Mouse (Mus musculus) gastrocnemius, postnatal 4 days (tissue): ENCODE results near the gene Klk8. TPM values are rescaled to one million over a fixed set of nuclear protein-coding genes. Genes with fewer than 3 reads are reported as not detected.

Source experiments
- DNase-seq, 2 experiments: peaks; one replicate each; pipeline ENCODE4 v3.0.0; 2021 to 2022; ENCODE audit warnings: low spot score in 2 of 2, mixed read lengths in 2 of 2
- total RNA-seq, 2 experiments: library from RNA; stranded (reverse); gene quantifications; 2 replicates each; pipeline ENCODE4 v1.2.3; 2021

The Klk8 gene
- total RNA-seq, 2 experiments from 2014 or later = 2.5 to 3.5 TPM

DNA sequence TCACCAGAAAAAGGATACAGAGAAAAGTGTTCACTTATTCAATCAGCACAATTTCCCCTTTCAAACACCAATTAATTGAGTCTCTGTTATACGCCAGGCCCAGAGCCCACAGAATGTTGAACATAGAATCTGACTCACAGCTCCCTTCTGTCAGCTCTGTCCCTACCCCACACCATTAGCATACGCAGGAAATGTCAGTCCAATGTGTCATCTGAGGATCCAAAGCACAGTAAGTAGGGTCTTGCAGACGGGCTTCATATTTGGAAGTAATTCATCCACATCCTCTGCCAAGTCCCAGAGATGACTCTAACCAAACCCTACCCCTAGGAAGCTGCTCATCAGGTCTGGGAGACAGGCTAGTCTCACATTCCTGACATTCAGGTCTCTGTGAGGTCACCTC, 9.3 kb upstream of the Klk8 start:
- no peak for DNase-seq

DNA sequence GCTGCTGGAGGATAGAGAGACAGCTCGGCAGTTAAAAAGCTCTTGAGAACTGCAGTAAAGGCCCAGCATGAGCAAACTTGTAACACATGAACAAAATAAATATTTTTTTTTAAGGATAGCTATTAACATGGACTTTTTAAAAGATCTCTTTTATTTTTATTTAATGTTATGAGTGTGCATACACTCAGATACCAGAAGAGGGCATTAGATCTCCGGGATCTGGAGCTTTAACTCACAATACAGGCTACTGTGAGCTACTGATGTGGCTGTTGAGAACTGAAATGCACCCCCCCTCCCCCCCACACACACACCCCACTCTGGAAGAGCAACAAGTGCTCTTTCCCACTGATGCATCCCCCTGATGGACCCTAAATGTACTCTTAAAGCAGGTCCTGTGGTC, 8.1 kb upstream of the Klk8 start:
- no peak for DNase-seq

DNA sequence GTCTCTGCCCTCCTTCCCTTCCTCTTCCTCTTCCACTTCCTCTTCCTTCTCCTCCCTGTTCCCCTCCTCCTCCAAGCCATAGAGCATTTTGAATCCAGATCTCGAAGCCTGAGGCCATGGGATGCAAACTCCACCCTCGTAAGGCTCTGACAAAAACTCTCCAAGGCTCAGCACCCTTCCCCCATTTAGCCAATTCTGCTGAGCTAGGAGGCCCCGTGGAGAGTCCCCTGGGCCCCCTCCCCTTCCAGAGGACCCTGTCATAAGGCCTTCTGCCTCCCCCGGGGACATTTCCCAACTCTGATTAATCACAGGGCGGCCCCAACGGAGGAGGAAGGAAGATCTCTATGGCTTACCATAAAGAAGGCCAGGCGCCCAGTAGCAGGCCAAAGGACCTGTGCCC, 5.8 kb upstream of the Klk8 start, which contains the start of gene Klk9:
TSS of gene Klk9 (plus strand) at position 301 of the 400 bp plus-strand sequence.
- DNase-seq = no peak

DNA sequence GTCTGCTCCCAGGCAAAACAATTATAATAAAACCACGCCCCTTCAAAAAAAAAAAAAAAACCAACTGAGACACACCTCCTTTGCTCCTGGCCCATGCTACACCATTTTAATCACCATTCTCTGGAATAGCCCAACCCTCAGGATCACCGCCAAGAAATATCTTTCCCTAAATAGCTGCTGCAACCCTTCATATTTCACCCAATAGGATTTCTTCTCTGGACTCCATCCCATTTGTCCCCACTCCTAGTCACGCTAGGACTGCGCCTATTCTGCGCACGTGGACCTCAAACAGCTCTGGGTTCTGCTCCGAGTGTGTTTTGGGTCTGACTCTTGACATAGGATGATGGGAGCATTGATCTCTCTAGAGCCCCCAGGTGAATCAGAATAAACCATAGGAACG, 1.0 kb upstream of the Klk8 start:
- no peak for DNase-seq

DNA sequence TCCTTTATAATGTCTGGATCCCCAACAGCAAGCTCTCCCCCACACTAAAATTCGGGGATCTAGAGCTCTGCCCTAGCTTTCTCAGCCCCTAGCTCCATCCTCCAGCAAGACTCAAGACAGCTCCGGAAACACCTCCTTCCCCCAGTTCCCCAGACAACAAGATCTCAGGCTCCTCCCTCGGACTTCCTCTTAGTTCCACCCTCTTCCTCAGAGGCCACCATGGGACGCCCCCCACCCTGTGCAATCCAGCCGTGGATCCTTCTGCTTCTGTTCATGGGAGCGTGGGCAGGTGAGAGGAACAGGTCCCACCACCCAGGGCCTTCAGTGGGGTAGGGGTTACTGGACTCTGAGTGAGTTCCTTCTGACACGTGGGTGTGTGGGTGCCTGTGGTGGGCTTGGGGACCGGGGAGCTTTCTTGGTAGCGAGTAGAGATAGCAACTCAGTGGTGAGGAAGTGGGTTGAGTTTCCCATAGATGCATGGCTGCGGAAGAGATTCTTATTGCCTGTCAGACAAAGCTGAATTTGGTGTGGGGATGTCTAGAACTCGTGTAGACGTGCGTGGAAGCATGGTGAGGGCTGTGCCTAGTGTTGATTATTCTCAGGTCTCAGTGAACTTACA, 576 bp downstream of the Klk8 start:
- DNase-seq = no peak

DNA sequence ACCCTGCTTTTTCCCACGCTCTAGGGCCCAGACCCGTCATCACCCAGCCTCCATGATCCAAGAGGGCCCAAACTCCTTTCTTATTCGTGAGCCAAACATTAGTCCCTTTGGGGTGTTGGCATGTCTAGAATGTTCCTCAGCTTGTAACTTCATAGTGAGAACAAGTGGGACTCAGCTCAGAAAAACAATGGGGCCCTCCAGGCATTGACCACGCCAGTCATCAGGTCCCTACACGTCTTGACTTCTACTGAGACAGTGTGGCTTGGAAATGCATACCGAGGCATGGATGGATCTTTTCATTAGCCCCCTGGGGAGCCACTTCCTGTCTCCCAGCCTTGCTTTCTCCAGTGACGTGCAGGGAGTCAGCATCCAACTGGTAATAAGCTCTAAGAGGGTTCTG, 2.5 kb downstream of the Klk8 start:
- no peak for DNase-seq

DNA sequence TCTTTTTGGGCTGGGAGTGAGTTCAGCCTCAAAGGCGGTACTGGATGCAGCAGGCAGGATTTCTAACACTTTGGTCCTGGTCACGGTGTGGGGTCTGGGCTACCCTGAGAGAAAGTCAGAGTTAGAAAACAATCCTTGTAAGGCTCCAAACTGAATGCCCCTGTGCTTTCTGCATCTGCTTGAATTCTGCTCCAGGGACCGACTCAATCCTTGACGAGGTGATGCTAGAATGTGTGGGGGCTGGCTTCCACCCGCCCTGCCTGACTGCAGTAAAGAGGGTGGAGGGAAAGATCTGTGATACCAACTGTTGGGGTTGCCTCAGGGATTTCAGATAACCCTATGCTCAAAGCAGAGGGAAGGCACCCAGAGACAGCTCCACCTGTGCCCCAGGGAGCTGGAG, 13.6 kb downstream of the Klk8 start, which contains the start of gene Klk7:
TSS of gene Klk7 (plus strand) at position 301 of the 400 bp plus-strand sequence.
- DNase-seq = no peak

DNA sequence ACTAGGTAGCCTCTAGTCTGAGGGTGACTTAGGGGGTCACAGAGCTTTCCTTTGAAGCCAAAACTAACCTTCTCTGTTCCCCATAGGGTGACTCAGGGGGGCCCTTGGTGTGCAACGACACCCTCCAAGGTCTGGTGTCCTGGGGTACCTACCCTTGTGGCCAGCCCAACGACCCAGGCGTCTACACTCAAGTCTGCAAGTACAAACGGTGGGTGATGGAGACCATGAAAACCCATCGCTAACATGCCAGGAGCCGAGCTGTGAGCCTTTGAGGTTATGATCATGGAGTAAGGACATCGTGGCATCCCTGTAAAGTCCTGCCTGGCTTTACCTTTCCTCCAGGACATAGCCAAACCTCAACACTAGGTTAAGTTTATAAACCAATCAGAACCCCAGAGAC, 17.8 kb downstream of the Klk8 start:
- no peak for DNase-seq

DNA sequence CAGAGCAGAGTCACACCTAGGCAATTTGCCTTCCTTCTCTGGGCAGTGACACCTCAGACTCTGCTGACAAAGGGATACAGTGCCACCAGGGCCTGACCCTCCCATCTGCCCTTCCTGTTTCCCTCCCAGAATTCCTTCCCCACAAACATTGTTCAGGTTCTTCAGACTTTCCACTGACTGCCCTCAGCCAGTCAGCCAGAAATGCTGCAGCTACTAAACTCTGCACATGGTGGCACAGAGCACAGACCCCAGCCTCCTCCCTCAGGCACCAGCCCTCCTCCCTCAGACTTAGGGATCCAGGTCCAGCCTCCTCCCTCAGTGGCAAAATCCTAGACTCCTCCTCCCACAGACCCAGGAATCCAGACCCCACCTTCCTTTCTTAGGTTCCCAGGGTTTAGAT, 19.4 kb downstream of the Klk8 start:
- no peak for DNase-seq

DNA sequence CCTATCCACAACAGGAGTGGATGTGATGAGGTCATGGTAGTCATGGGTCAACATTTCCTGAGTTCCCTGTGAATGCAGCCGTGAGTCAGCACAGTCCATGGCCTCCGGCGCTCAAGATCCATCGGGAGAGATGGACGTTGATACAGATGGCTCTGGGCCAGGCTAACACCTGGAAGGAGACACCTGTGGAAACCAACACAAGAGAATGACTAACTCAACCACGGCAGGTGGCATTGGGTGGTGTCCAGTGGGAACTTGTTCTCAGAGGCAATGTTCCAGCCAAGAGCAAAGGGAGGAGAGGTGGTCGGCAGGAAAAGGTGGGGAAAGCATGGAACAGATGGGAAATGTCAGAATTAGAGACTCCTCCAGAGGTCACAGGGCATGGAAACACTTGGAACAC, 24.2 kb downstream of the Klk8 start:
- no peak for DNase-seq

DNA sequence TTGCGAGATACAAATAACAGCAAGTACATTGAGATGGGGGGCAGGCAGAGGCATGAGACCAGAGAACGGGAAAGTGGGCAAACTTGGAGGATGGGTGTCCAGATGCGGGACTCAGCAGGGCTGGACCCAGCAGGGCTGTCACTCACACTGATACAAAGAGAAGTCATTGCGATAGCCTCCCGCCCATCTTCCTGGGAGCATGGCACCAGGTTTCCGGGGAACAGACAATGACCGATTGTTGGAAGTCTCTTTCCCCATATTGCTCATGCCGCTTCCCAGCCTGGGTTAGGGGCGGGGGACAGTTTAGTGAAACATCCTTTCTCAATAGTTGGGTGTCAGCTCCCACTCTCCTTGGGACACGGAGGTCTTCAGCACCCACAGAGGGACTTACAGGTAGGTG, 26.8 kb downstream of the Klk8 start, which contains the start of gene Klk6:
TSS of gene Klk6 (plus strand) at position 301 of the 400 bp plus-strand sequence.
- DNase-seq = no peak

DNA sequence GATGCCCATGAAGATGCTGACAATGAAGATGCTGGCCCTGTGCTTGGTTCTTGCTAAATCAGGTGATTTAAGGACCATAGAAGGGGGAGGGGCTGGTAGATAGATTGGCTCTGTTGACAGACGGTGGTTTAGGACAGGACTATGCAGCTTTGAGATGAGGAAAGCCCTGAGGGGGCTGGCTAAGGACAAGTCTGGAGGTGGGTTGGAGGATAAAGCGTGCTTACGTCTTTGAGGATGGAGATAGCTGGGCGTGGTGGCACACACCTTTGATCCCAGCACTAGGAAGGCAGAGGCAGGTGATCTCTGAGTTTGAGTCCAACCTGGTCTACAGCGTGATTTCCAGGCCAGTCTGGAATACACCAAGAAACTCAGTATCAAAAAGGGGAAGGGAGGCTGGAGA, 28.7 kb downstream of the Klk8 start:
- DNase-seq = no peak

DNA sequence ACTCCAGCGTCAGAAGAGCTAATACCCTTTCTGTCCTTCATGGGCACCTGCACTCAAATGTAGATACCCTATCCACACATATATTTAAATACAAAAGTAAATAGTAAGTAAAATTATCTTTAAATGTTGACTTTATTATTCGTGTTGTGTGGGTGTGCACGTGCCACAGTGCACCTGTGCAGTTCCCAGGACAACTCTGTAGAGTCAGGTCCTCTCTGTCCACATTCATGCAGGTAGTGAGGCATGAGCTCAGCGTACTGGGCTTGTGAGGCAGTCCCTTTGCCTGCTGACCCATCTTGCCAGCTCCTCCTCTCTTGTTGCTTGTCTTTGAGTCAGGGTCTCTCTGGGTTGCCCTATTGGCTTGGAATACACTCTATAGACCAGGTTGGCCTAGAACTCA, 30.3 kb downstream of the Klk8 start:
- no peak for DNase-seq

DNA sequence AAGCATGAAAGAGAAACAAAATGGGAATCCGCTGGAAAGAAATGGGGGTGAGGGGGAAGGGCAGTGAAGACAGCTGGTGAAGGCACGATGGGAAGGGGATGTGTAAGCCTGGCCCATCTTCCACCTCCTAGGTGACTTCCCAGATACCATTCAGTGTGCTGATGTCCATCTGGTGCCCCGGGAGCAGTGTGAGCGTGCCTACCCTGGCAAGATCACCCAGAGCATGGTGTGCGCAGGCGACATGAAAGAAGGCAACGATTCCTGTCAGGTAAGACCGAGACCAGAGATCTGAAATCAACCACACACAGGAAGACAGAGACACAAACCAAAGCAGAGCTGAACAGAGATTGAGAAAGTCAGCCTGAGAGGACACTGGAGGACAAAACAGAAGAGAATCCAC, 31.6 kb downstream of the Klk8 start:
- DNase-seq = no peak

DNA sequence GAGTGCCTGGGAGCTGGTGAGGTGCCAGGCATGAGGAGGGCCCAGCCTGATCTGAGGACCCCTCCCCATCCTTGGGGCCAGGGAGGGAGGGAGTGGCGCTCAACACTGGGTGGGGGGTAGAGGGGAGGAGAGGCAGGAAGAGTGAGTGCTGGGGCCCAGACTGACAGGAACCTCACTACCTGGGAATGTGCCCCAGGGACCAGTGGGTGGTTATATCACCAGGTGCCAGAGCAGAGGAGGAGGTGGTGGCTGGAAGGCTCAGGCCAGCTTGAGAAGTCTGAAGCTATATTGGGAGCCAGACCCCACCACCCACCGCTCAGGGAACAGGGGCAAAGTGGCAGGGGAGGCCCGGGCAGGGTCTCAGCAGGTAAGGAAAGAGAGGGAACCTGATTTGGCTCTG, 44.3 kb downstream of the Klk8 start, which contains the start of gene Klk5:
TSS of gene Klk5 (plus strand) at position 271 of the 400 bp plus-strand sequence.
- DNase-seq = no peak

DNA sequence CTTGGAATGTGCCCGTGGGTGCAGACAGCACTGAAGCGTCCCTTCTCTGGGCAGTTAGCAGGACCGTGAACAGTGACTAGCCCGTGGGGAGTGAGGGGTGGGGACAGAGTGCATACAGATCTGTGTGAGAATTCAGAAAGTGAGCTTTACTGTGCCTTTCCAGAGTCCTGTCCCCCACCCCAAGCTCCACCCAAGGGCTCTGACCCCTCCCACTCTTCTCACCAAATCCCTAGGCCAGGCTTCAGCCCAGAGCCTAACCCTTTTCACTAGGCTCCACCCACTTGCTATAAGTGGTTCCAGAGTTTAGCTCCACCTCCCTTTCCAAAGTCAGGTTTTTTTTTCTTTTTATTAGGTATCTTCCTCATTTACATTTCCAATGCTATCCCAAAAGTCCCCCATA, 46.4 kb downstream of the Klk8 start:
- no peak for DNase-seq

DNA sequence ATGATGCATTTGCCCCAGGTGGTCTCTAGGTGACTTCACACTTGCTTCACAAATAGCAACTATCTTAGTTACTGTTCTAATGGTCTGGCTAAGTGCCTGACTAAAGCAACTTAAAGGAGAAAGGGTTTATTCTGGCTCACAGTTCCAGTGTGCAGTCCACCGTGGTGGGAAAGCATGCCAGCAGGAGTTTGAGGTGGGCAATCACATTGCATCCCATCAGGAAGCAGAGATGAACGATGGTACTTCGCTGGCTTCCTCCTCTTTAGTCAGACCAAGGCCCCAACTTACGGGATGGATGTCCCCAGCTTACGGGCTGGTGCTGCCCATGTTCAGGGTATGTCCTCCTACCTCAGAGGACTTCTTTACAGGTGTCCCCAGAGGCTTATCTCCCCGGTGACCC, 54.2 kb downstream of the Klk8 start:
- no peak for DNase-seq

Other genes with a start within 250 kb of the Klk8 start
- gene Zfp658, start 235.3 kb upstream of the Klk8 start, total RNA-seq = 1 to 10 TPM; 2.2 to 2.3 TPM
- gene Zfp719, start 218.0 kb upstream of the Klk8 start, total RNA-seq = 10 to 100 TPM in 1 of 2 experiments, 1 to 10 TPM in 1; 7.8 to 11.8 TPM
- gene Zfp819, start 190.4 kb upstream of the Klk8 start, total RNA-seq = not detected
- not detected for gene Ceacam18, start 162.9 kb upstream of the Klk8 start, total RNA-seq
- 1 to 10 TPM in 1 of 2 experiments, under 1 TPM in 1; 0.91 to 1.1 TPM for gene Siglece, start 137.4 kb upstream of the Klk8 start, total RNA-seq
- 1 to 10 TPM; 4.9 to 5.4 TPM for gene Ctu1, start 125.6 kb upstream of the Klk8 start, total RNA-seq
- not detected for gene Klk14, start 107.2 kb upstream of the Klk8 start, total RNA-seq
- not detected for gene Klk13, start 85.0 kb upstream of the Klk8 start, total RNA-seq
- not detected for gene Klk12, start 28.7 kb upstream of the Klk8 start, total RNA-seq
- gene Klk11, start 23.0 kb upstream of the Klk8 start, total RNA-seq = not detected
- under 1 TPM in 1 of 2 experiments, not detected in 1; 0.18 TPM for gene Klk10, start 16.5 kb upstream of the Klk8 start, total RNA-seq
- not detected for gene Klk9, start 5.7 kb upstream of the Klk8 start, total RNA-seq
- not detected for gene Klk7, start 13.7 kb downstream of the Klk8 start, total RNA-seq
- not detected for gene Klk6, start 26.9 kb downstream of the Klk8 start, total RNA-seq
- gene Klk5, start 44.4 kb downstream of the Klk8 start, total RNA-seq = not detected
- gene Klk4, start 83.6 kb downstream of the Klk8 start, total RNA-seq = under 1 TPM in 1 of 2 experiments, not detected in 1; 0.21 TPM
- gene Klk15, start 136.2 kb downstream of the Klk8 start, total RNA-seq = not detected
- gene Klk1b8, start 153.1 kb downstream of the Klk8 start, total RNA-seq = not detected
- not detected for gene Klk1b1, start 169.2 kb downstream of the Klk8 start, total RNA-seq
- not detected for gene Klk1b9, start 178.5 kb downstream of the Klk8 start, total RNA-seq
- gene Klk1b11, start 198.3 kb downstream of the Klk8 start, total RNA-seq = not detected
- gene Klk1b26, start 214.6 kb downstream of the Klk8 start, total RNA-seq = under 1 TPM; 0.39 to 0.62 TPM